Mouse (Mus musculus): ENCODE data around the gene Clk3.

GRCm38 (mm10) chr9:57800325-57800975 lies 34.8 kb upstream of the Clk3 start:
- TF ChIP-seq CHD2 (IDR thresholded peaks at IDR 0.05; ENCODE audit: low read depth, low read length), result no peak
- no peak for TF ChIP-seq ZNF384 (IDR thresholded peaks at IDR 0.05; ENCODE audit: low read depth, low read length)
- TF ChIP-seq ZC3H11A (IDR thresholded peaks at IDR 0.05; ENCODE audit: borderline replicate concordance, low read depth, low read length), result no peak

All from ES-E14 (cell line).